Mouse (Mus musculus) mouse embryonic stem cell (cell line): ENCODE results near the gene Srsf11.

Experiments used
- in situ Hi-C, 2 experiments: fragments of 300-500 bp; cut with MboI; formaldehyde crosslinking; loops; 1 replicate in 1 of 2; 3 replicates in 1 of 2; pipeline ENCODE4 v1.14.3; 2019 to 2020; ENCODE audit warnings: low sequenced_read_pairs in 2 of 2, low pct_unique_long_range_greater_than_20kb in 1 of 2, mixed read lengths in 1 of 2; ENCODE audit not compliant: unreplicated experiment in 1 of 2

Srsf11 gene

GRCm38 (mm10) chr3:158036329-158036988, at the start of gene Srsf11, which contains the start of gene Lrrc40:
Gene Srsf11 (minus strand): TSS chr3:158036639.
Gene Lrrc40 (plus strand): TSS chr3:158036662.
- in situ Hi-C loops: no loop called here

- in situ Hi-C loops: no loop called here
Measured at GRCm38 (mm10) chr3:158077828-158078227, 41.4 kb upstream of the Srsf11 start.

- in situ Hi-C loops: no loop called here
Measured at GRCm38 (mm10) chr3:158077380-158077772, 40.9 kb upstream of the Srsf11 start.

GRCm38 (mm10) chr3:158076685-158077379, 40.4 kb upstream of the Srsf11 start:
- in situ Hi-C loops: no loop called here

GRCm38 (mm10) chr3:158075004-158075403, 38.6 kb upstream of the Srsf11 start:
- in situ Hi-C loops: no loop called here

GRCm38 (mm10) chr3:158068613-158069263, 32.3 kb upstream of the Srsf11 start:
- in situ Hi-C loops: no loop called here

- in situ Hi-C loops: no loop called here
Measured at GRCm38 (mm10) chr3:158067916-158068315, 31.5 kb upstream of the Srsf11 start.

GRCm38 (mm10) chr3:158065256-158065655, 28.8 kb upstream of the Srsf11 start:
- in situ Hi-C loops: no loop called here

GRCm38 (mm10) chr3:158061811-158062523, 25.5 kb upstream of the Srsf11 start:
- in situ Hi-C loops: no loop called here

- in situ Hi-C loops: no loop called here
Measured at GRCm38 (mm10) chr3:158060621-158061291, 24.3 kb upstream of the Srsf11 start.

GRCm38 (mm10) chr3:158049508-158049907, 13.1 kb upstream of the Srsf11 start:
- in situ Hi-C loops: no loop called here

GRCm38 (mm10) chr3:158040755-158041154, 4.3 kb upstream of the Srsf11 start:
- in situ Hi-C loops: no loop called here

GRCm38 (mm10) chr3:158038106-158038505, 1.7 kb upstream of the Srsf11 start:
- in situ Hi-C loops: no loop called here

GRCm38 (mm10) chr3:158035866-158036265, 573 bp downstream of the Srsf11 start:
- in situ Hi-C loops: no loop called here

GRCm38 (mm10) chr3:158032106-158032505, 4.3 kb downstream of the Srsf11 start:
- in situ Hi-C loops: no loop called here

- in situ Hi-C loops: no loop called here
Measured at GRCm38 (mm10) chr3:158031371-158031925, 5.0 kb downstream of the Srsf11 start.

GRCm38 (mm10) chr3:158009762-158010320, 26.6 kb downstream of the Srsf11 start:
- in situ Hi-C loops: loop anchor here in 1 of 2 experiments (25.0 kb wide), 1 partner anchor 473 kb away; the partner anchor contains the start of gene Zranb2

- in situ Hi-C loops: loop anchor here in 1 of 2 experiments (25.0 kb wide), 1 partner anchor 471 kb away; the partner anchor contains the start of gene Zranb2
Measured at GRCm38 (mm10) chr3:158008647-158009046, 27.8 kb downstream of the Srsf11 start.
